Mouse (Mus musculus): ENCODE measurements around the gene Magi3. TPM values are rescaled to one million over a fixed set of nuclear protein-coding genes. Genes with fewer than 3 reads are reported as not detected.

Gene Magi3
- polyA plus RNA-seq, 1 experiment from 2014 or later, result 4.8 TPM

- Histone ChIP-seq H3K4me2 (ENCODE audit: low read length) (no peak overlapping the region), H3K9ac (ENCODE audit: low read depth, low read length) (no peak overlapping the region), H3K36me3 (ENCODE audit: control insufficient read depth, insufficient read depth, low read length) (no peaks in the 10 kb centered on the region), H3K4me1 (ENCODE audit: control insufficient read depth, insufficient read depth, low read length) (no peaks in the 10 kb centered on the region), H3K9me3 (replicated peaks; ENCODE audit: control insufficient read depth, low read length, poor library complexity, severe bottlenecking) (no peaks in the 10 kb centered on the region), H3K27me3 (ENCODE audit: control insufficient read depth, insufficient read depth, low read depth, low read length) (no peaks in the 10 kb centered on the region), H3K27ac (ENCODE audit: low read length) (no peak overlapping the region), H3K4me3 (ENCODE audit: low read depth, low read length) (no peak overlapping the region)
- ATAC-seq, result no peak
- 87% methylated on average over 6 of the region's 6 CpGs for WGBS
Observed at GRCm38 (mm10) chr3:104160603-104161002, 59.6 kb downstream of the Magi3 start.

DNA sequence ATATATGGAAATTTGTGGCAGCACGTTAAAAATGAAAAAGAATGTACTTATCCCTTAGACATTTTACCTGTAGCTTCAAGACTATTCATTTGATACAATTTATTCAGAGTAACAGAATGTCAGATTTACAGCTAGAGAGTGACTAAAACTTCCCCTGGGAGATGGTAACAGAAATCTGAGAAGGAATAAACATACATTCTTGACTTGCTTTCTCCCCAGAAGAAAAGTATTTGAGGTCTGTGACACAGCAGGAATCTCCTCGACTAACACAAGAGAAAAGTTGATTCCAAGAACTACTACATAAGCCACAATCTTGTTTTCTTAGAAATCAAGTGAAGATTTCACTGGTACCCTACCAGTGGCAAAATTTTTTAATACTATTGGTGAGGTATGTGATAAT lies 70.0 kb downstream of the Magi3 start:
- Histone ChIP-seq H3K4me2 (ENCODE audit: low read length) (no peak overlapping the region), H3K27me3 (ENCODE audit: control insufficient read depth, insufficient read depth, low read depth, low read length) (no peaks in the 10 kb centered on the region), H3K9ac (ENCODE audit: low read depth, low read length) (no peak overlapping the region), H3K4me3 (ENCODE audit: low read depth, low read length) (no peak overlapping the region), H3K4me1 (ENCODE audit: control insufficient read depth, insufficient read depth, low read length) (no peaks in the 10 kb centered on the region), H3K36me3 (ENCODE audit: control insufficient read depth, insufficient read depth, low read length) (no peaks in the 10 kb centered on the region), H3K9me3 (replicated peaks; ENCODE audit: control insufficient read depth, low read length, poor library complexity, severe bottlenecking) (no peaks in the 10 kb centered on the region), H3K27ac (ENCODE audit: low read length) (no peak overlapping the region)
- no peak for ATAC-seq
- WGBS, result 74% methylated on average over 2 of the region's 2 CpGs

- no peak overlapping the region for H3K4me3 ChIP-seq (ENCODE audit: low read depth, low read length)
- no peak for ATAC-seq
- no peaks in the 10 kb centered on the region for H3K4me1 ChIP-seq (ENCODE audit: control insufficient read depth, insufficient read depth, low read length)
- H3K36me3 ChIP-seq (ENCODE audit: control insufficient read depth, insufficient read depth, low read length), result no peaks in the 10 kb centered on the region
- 39% methylated on average over 4 of the region's 4 CpGs for WGBS
- H3K27me3 ChIP-seq (ENCODE audit: control insufficient read depth, insufficient read depth, low read depth, low read length), result no peaks in the 10 kb centered on the region
- H3K4me2 ChIP-seq (ENCODE audit: low read length), result no peak overlapping the region
- no peak overlapping the region for H3K9ac ChIP-seq (ENCODE audit: low read depth, low read length)
- no peak overlapping the region for H3K27ac ChIP-seq (ENCODE audit: low read length)
- no peaks in the 10 kb centered on the region for H3K9me3 ChIP-seq (replicated peaks; ENCODE audit: control insufficient read depth, low read length, poor library complexity, severe bottlenecking)
Observed at GRCm38 (mm10) chr3:104142376-104142775, 77.8 kb downstream of the Magi3 start.

- H3K36me3 ChIP-seq (ENCODE audit: control insufficient read depth, insufficient read depth, low read length), result no peaks in the 10 kb centered on the region
- H3K27me3 ChIP-seq (ENCODE audit: control insufficient read depth, insufficient read depth, low read depth, low read length), result no peaks in the 10 kb centered on the region
- no peak overlapping the region for H3K4me3 ChIP-seq (ENCODE audit: low read depth, low read length)
- H3K9ac ChIP-seq (ENCODE audit: low read depth, low read length), result no peak overlapping the region
- H3K27ac ChIP-seq (ENCODE audit: low read length), result no peak overlapping the region
- H3K4me1 ChIP-seq (ENCODE audit: control insufficient read depth, insufficient read depth, low read length), result no peaks in the 10 kb centered on the region
- ATAC-seq, result no peak
- H3K4me2 ChIP-seq (ENCODE audit: low read length), result no peak overlapping the region
- WGBS, result 96% methylated on average over 4 of the region's 4 CpGs
- H3K9me3 ChIP-seq (replicated peaks; ENCODE audit: control insufficient read depth, low read length, poor library complexity, severe bottlenecking), result no peaks in the 10 kb centered on the region
Observed at GRCm38 (mm10) chr3:104138953-104139450, 81.2 kb downstream of the Magi3 start.

DNA sequence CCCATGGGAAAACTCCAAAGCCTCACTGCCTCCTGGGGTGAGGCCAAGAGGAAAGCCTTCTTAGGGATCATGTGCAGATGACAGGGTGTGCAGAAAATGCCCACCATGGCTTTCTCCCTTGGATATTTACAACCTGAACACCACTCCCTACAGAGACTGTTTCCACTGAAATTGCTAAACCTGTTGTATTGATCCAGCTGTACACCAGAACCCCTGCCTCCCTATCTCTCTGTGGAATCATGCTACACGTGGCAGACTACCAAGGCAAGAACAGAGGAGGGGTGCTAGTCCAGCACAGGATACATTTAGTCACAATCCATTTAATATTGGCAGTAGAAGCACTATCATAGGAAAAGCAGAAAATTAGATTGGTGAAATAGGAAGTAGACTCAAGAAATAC lies 94.5 kb downstream of the Magi3 start:
- Histone ChIP-seq H3K9ac (ENCODE audit: low read depth, low read length) (no peak overlapping the region), H3K27ac (ENCODE audit: low read length) (no peak overlapping the region), H3K36me3 (ENCODE audit: control insufficient read depth, insufficient read depth, low read length) (no peaks in the 10 kb centered on the region), H3K9me3 (replicated peaks; ENCODE audit: control insufficient read depth, low read length, poor library complexity, severe bottlenecking) (no peaks in the 10 kb centered on the region), H3K4me3 (ENCODE audit: low read depth, low read length) (no peak overlapping the region), H3K4me1 (ENCODE audit: control insufficient read depth, insufficient read depth, low read length) (no peaks in the 10 kb centered on the region), H3K27me3 (ENCODE audit: control insufficient read depth, insufficient read depth, low read depth, low read length) (no peaks in the 10 kb centered on the region), H3K4me2 (ENCODE audit: low read length) (no peak overlapping the region)
- no peak for ATAC-seq
- 76% methylated on average over 1 of the region's 1 CpGs for WGBS

GRCm38 (mm10) chr3:104123846-104124245 lies 96.3 kb downstream of the Magi3 start:
- 93% methylated on average over 1 of the region's 1 CpGs for WGBS

GRCm38 (mm10) chr3:104109478-104109877 lies 110.7 kb downstream of the Magi3 start:
- Histone ChIP-seq H3K27ac (ENCODE audit: low read length) (no peak overlapping the region), H3K36me3 (ENCODE audit: control insufficient read depth, insufficient read depth, low read length) (no peaks in the 10 kb centered on the region), H3K27me3 (ENCODE audit: control insufficient read depth, insufficient read depth, low read depth, low read length) (no peaks in the 10 kb centered on the region), H3K4me3 (ENCODE audit: low read depth, low read length) (no peak overlapping the region), H3K9ac (ENCODE audit: low read depth, low read length) (no peak overlapping the region), H3K9me3 (replicated peaks; ENCODE audit: control insufficient read depth, low read length, poor library complexity, severe bottlenecking) (no peaks in the 10 kb centered on the region), H3K4me1 (ENCODE audit: control insufficient read depth, insufficient read depth, low read length) (no peaks in the 10 kb centered on the region), H3K4me2 (ENCODE audit: low read length) (no peak overlapping the region)
- no peak for ATAC-seq
- WGBS, result 79% methylated on average over 3 of the region's 3 CpGs

More at GRCm38 (mm10) chr3:104123846-104124245, 96.3 kb downstream of the Magi3 start:
- no peaks in the 10 kb centered on the region for H3K4me1 ChIP-seq (ENCODE audit: control insufficient read depth, insufficient read depth, low read length)
- no peaks in the 10 kb centered on the region for H3K27me3 ChIP-seq (ENCODE audit: control insufficient read depth, insufficient read depth, low read depth, low read length)
- no peak overlapping the region for H3K9ac ChIP-seq (ENCODE audit: low read depth, low read length)
- ATAC-seq, result no peak
- no peaks in the 10 kb centered on the region for H3K9me3 ChIP-seq (replicated peaks; ENCODE audit: control insufficient read depth, low read length, poor library complexity, severe bottlenecking)
- H3K4me3 ChIP-seq (ENCODE audit: low read depth, low read length), result no peak overlapping the region
- no peak overlapping the region for H3K27ac ChIP-seq (ENCODE audit: low read length)
- H3K4me2 ChIP-seq (ENCODE audit: low read length), result no peak overlapping the region
- H3K36me3 ChIP-seq (ENCODE audit: control insufficient read depth, insufficient read depth, low read length), result no peaks in the 10 kb centered on the region

DNA sequence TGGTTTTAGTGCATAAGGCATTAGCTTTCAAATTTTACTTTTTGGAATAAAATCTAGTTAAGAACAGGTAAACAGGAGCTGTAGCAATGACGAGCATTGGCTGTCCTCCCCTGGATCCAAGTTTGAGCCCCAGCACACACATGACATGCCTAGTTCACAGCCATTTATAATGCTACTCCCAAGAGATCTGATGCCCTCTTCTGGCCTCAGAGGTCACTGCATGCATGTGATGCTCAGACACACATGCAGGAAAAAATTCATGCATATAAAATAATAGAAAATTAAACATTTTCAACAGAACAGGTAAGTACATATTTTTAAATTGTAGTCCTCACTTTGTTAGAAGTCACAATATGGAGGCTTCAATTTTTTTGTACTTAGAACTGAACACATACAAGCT lies 115.2 kb downstream of the Magi3 start:
- no peaks in the 10 kb centered on the region for H3K27me3 ChIP-seq (ENCODE audit: control insufficient read depth, insufficient read depth, low read depth, low read length)
- no peaks in the 10 kb centered on the region for H3K9me3 ChIP-seq (replicated peaks; ENCODE audit: control insufficient read depth, low read length, poor library complexity, severe bottlenecking)
- H3K4me2 ChIP-seq (ENCODE audit: low read length), result no peak overlapping the region
- no peaks in the 10 kb centered on the region for H3K4me1 ChIP-seq (ENCODE audit: control insufficient read depth, insufficient read depth, low read length)
- H3K4me3 ChIP-seq (ENCODE audit: low read depth, low read length), result no peak overlapping the region
- no peak for ATAC-seq
- 76% methylated on average over 1 of the region's 1 CpGs for WGBS
- H3K27ac ChIP-seq (ENCODE audit: low read length), result no peak overlapping the region
- no peaks in the 10 kb centered on the region for H3K36me3 ChIP-seq (ENCODE audit: control insufficient read depth, insufficient read depth, low read length)
- no peak overlapping the region for H3K9ac ChIP-seq (ENCODE audit: low read depth, low read length)

- Histone ChIP-seq H3K27ac (ENCODE audit: low read length) (no peak overlapping the region), H3K27me3 (ENCODE audit: control insufficient read depth, insufficient read depth, low read depth, low read length) (no peaks in the 10 kb centered on the region), H3K4me1 (ENCODE audit: control insufficient read depth, insufficient read depth, low read length) (no peaks in the 10 kb centered on the region), H3K9ac (ENCODE audit: low read depth, low read length) (no peak overlapping the region), H3K9me3 (replicated peaks; ENCODE audit: control insufficient read depth, low read length, poor library complexity, severe bottlenecking) (no peaks in the 10 kb centered on the region), H3K4me2 (ENCODE audit: low read length) (no peak overlapping the region), H3K36me3 (ENCODE audit: control insufficient read depth, insufficient read depth, low read length) (no peaks in the 10 kb centered on the region), H3K4me3 (ENCODE audit: low read depth, low read length) (no peak overlapping the region)
- ATAC-seq, result no peak
- WGBS, result 82% methylated on average over 3 of the region's 3 CpGs
Observed at GRCm38 (mm10) chr3:104101721-104102120, 118.5 kb downstream of the Magi3 start.

- Histone ChIP-seq H3K9me3 (replicated peaks; ENCODE audit: control insufficient read depth, low read length, poor library complexity, severe bottlenecking) (no peaks in the 10 kb centered on the region), H3K4me2 (ENCODE audit: low read length) (no peak overlapping the region), H3K4me3 (ENCODE audit: low read depth, low read length) (no peak overlapping the region), H3K27me3 (ENCODE audit: control insufficient read depth, insufficient read depth, low read depth, low read length) (no peaks in the 10 kb centered on the region), H3K9ac (ENCODE audit: low read depth, low read length) (no peak overlapping the region), H3K4me1 (ENCODE audit: control insufficient read depth, insufficient read depth, low read length) (no peaks in the 10 kb centered on the region), H3K36me3 (ENCODE audit: control insufficient read depth, insufficient read depth, low read length) (no peaks in the 10 kb centered on the region), H3K27ac (ENCODE audit: low read length) (no peak overlapping the region)
- no peak for ATAC-seq
Observed at GRCm38 (mm10) chr3:104101249-104101648, 118.9 kb downstream of the Magi3 start.
